Comparison of ENCODE assay signal across 28 mouse cellular contexts in the genomic region with DNA sequence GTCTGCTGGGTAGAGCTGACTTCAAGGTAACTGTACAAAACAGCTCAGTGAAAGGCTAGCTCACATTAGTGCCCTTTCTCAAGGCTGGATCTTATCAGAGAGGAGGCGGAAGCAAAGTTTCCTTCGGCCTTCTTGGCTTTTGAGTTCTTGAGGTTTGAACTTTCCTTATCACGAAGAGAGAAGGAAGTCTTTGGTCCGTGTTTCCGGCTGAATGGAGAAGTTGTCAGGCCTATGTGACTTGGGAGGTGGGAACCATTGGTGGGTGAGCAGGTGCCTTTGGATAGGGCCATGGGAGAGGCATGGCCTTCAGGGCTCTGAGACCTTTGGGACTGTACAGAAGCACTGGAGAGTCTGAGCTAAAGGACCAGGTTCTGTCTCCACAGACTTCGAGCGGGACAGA.
A peak's percentile ranks its signal among the peaks of the same experiment; 100 is the strongest.
DNase-seq lines count a peak whose midpoint lies in the region; ATAC-seq and TF ChIP-seq lines count a peak whose summit lies in the region.
"Had no signal": no experiment of that assay in that cellular context is flagged by ENCODE, and none has a peak within 500 bp of the region (broad histone marks: within the 10 kb centered on the region; RNA-seq: fewer than 3 reads in every experiment).

No protein-coding gene starts in this region.

- no peak for TF ChIP-seq POLR2A in heart, adult 2 months (IDR thresholded peaks at IDR 0.05; ENCODE audit: insufficient read depth, low read depth, low read length)
- no peak for TF ChIP-seq POLR2A in MEL (IDR thresholded peaks at IDR 0.05; ENCODE audit: control insufficient read depth in 1 of 2, insufficient read depth in 1 of 2, low read depth in 1 of 2, low read length in 2 of 2, poor library complexity in 1 of 2)

- intact Hi-C loops in heart, adult 2 months (cut with DNase I), result no loop called here
- intact Hi-C loops in heart, postnatal 10 days (cut with DNase I), result loop anchor here (2.0 kb wide), 1 partner anchor 137 kb away; no protein-coding TSS in a partner anchor

- no peak for TF ChIP-seq EP300 in heart, adult 2 months (IDR thresholded peaks at IDR 0.05; ENCODE audit: insufficient read depth, low read depth, low read length)
- peak; percentile 36 to 66; a peak in 3 of 4 replicates for TF ChIP-seq EP300 in MEL (IDR thresholded peaks at IDR 0.05; ENCODE audit: low read depth in 1 of 2, low read length in 2 of 2)

- no peaks in the 10 kb centered on the region for H3K79me2 ChIP-seq in heart, adult 2 months (replicated peaks; ENCODE audit: control insufficient read depth, insufficient read depth, low read length)
- no peaks in the 10 kb centered on the region for H3K79me2 ChIP-seq in MEL (ENCODE audit: control insufficient read depth, insufficient read depth, low read length, poor library complexity)

- H3K4me3 ChIP-seq in heart, adult 2 months, result no peak overlapping the region
- H3K4me3 ChIP-seq in MEL (ENCODE audit: control insufficient read depth in 1 of 2, insufficient read depth in 1 of 2, low read depth in 2 of 2, low read length in 2 of 2), result no peak overlapping the region
- H3K4me3 ChIP-seq in embryonic facial prominence, embryonic 10.5 days, result no peak overlapping the region
- H3K4me3 ChIP-seq: forebrain, embryonic 13.5 days; heart, embryonic 15.5 days; hindbrain, embryonic 13.5 days; liver, embryonic 15.5 days; lung, embryonic 15.5 days; midbrain, embryonic 13.5 days had no signal

- H3K9ac ChIP-seq in heart, adult 2 months (ENCODE audit: low read depth, low read length), result no peak overlapping the region
- no peak overlapping the region for H3K9ac ChIP-seq in MEL (ENCODE audit: control insufficient read depth, low read depth, low read length, poor library complexity, severe bottlenecking)
- H3K9ac ChIP-seq: forebrain, embryonic 13.5 days; heart, embryonic 15.5 days; hindbrain, embryonic 13.5 days; liver, embryonic 15.5 days; lung, embryonic 15.5 days; midbrain, embryonic 13.5 days had no signal

- peak overlapping the region; percentile 51 for H3K27ac ChIP-seq in heart, adult 2 months
- H3K27ac ChIP-seq in MEL (ENCODE audit: control insufficient read depth, low read depth, low read length), result peak overlapping the region; percentile 5; the same call in 1 of the 2 replicates
- H3K27ac ChIP-seq in embryonic facial prominence, embryonic 10.5 days (replicated peaks), result 0 out of 2 replicates have a peak overlapping the region, but pooled peaks have one; percentile 57
- H3K27ac ChIP-seq: forebrain, embryonic 13.5 days; heart, embryonic 15.5 days; hindbrain, embryonic 13.5 days; liver, embryonic 15.5 days; lung, embryonic 15.5 days; midbrain, embryonic 13.5 days had no signal

- peak; percentile 53 for ATAC-seq in megakaryocyte progenitor cell, adult 5-6 weeks (replicated peaks; ENCODE audit: poor library complexity)
- ATAC-seq: forebrain, embryonic 13.5 days; intestine, embryonic 16.5 days; midbrain, embryonic 13.5 days; Patski had no signal

- no peak for DNase-seq in heart, adult 2 months
- no peak for DNase-seq in heart, postnatal 10 days
- peak; percentile 70 for DNase-seq in MEL (ENCODE audit: low read depth, low spot score)
- no peak for DNase-seq in embryonic facial prominence, embryonic 10.5 days (ENCODE audit: low spot score)
- no peak for DNase-seq in retina, embryonic 14.5 days (ENCODE audit: low spot score)
- no peak for DNase-seq in adrenal gland, postnatal 4 days (ENCODE audit: low spot score in 2 of 2)
- DNase-seq in layer of hippocampus, postnatal 10 days (ENCODE audit: low spot score in 2 of 2), result no peak
- DNase-seq: adrenal gland, postnatal 14 days; cerebellum, adult 2 months; cerebellum, postnatal 14 days; gastrocnemius, postnatal 36 days; heart, postnatal 36 days; kidney, adult 9 months; kidney, postnatal 14 days; layer of hippocampus, adult 9-11 months; lung, postnatal 36 days; retina, postnatal 1 day; right cerebral cortex, postnatal 25 days; thymus, postnatal 14 days had no signal

- no peaks in the 10 kb centered on the region for H3K36me3 ChIP-seq in heart, adult 2 months (ENCODE audit: control insufficient read depth, insufficient read depth, low read length)
- peaks cover 0 to 14% of the 10 kb centered on the region in 2 experiments; a peak in 2 of 4 replicates for H3K36me3 ChIP-seq in MEL (ENCODE audit: control insufficient read depth in 1 of 2, insufficient read depth in 2 of 2, low read length in 2 of 2)
- no peaks in the 10 kb centered on the region for H3K36me3 ChIP-seq in embryonic facial prominence, embryonic 10.5 days (replicated peaks)
- H3K36me3 ChIP-seq: heart, embryonic 15.5 days; hindbrain, embryonic 13.5 days; liver, embryonic 15.5 days; lung, embryonic 15.5 days; midbrain, embryonic 13.5 days had no signal

- H3K4me1 ChIP-seq in heart, adult 2 months (ENCODE audit: control insufficient read depth, insufficient read depth, low read length), result peaks cover 44% of the 10 kb centered on the region
- H3K4me1 ChIP-seq in MEL (ENCODE audit: control insufficient read depth in 1 of 2, insufficient read depth in 2 of 2, low read length in 2 of 2), result peaks cover 2 to 21% of the 10 kb centered on the region in 2 experiments; a peak in 3 of 4 replicates
- peaks cover 51% of the 10 kb centered on the region for H3K4me1 ChIP-seq in embryonic facial prominence, embryonic 10.5 days

- TF ChIP-seq CTCF in heart, adult 2 months (IDR thresholded peaks at IDR 0.05), result no peak
- TF ChIP-seq CTCF in MEL (IDR thresholded peaks at IDR 0.05 in 2 of 3, conservative IDR thresholded peaks at IDR 0.05 in 1 of 3; ENCODE audit: control insufficient read depth in 1 of 3, insufficient read depth in 1 of 3, low read depth in 2 of 3, low read length in 3 of 3, poor library complexity in 1 of 3, severe bottlenecking in 1 of 3), result no peak

- no peaks in the 10 kb centered on the region for H3K9me3 ChIP-seq in MEL (replicated peaks; ENCODE audit: insufficient read depth, low read length)
- H3K9me3 ChIP-seq in embryonic facial prominence, embryonic 10.5 days, result no peaks in the 10 kb centered on the region
- H3K9me3 ChIP-seq: forebrain, embryonic 13.5 days; hindbrain, embryonic 13.5 days; liver, embryonic 15.5 days; lung, embryonic 15.5 days; midbrain, embryonic 13.5 days had no signal

- WGBS in heart, adult 2 months, result 66% methylated on average over 7 of the region's 7 CpGs
- 94% methylated on average over 7 of the region's 7 CpGs for WGBS in embryonic facial prominence, embryonic 10.5 days

- no peak for TF ChIP-seq RAD21 in MEL (IDR thresholded peaks at IDR 0.05; ENCODE audit: low read depth, low read length)

- H3K27me3 ChIP-seq in heart, adult 2 months (ENCODE audit: control insufficient read depth, insufficient read depth, low read length), result no peaks in the 10 kb centered on the region
- H3K27me3 ChIP-seq in MEL (ENCODE audit: control insufficient read depth in 1 of 2, insufficient read depth in 2 of 2, low read length in 2 of 2), result no peaks in the 10 kb centered on the region
- no peaks in the 10 kb centered on the region for H3K27me3 ChIP-seq in embryonic facial prominence, embryonic 10.5 days (replicated peaks; ENCODE audit: low read depth, poor library complexity, severe bottlenecking)
- H3K27me3 ChIP-seq: forebrain, embryonic 13.5 days; heart, embryonic 15.5 days; hindbrain, embryonic 13.5 days; liver, embryonic 15.5 days; lung, embryonic 15.5 days; midbrain, embryonic 13.5 days; Patski had no signal

TF ChIP-seq in MEL, 35 proteins besides CTCF, POLR2A, EP300 and RAD21:
- TF ChIP-seq KAT2A (conservative IDR thresholded peaks at IDR 0.05; ENCODE audit: low read depth, low read length) (no peak), MAZ (IDR thresholded peaks at IDR 0.05; ENCODE audit: low read depth, low read length) (no peak), RCOR1 (IDR thresholded peaks at IDR 0.05; ENCODE audit: low read depth, low read length) (peak; percentile 90), POLR2AphosphoS2 (IDR thresholded peaks at IDR 0.05; ENCODE audit: low read length) (no peak), ELF1 (IDR thresholded peaks at IDR 0.05; ENCODE audit: low read depth, low read length) (no peak), TCF12 (IDR thresholded peaks at IDR 0.05; ENCODE audit: low read depth, low read length) (peak; percentile 46; the same call in 1 of the 2 replicates), E2F4 (IDR thresholded peaks at IDR 0.05; ENCODE audit: borderline replicate concordance, low read depth, low read length) (no peak), MEF2A (IDR thresholded peaks at IDR 0.05; ENCODE audit: extremely low read depth, insufficient replicate concordance, low read depth, low read length, poor library complexity, severe bottlenecking) (no peak), GATA1 (IDR thresholded peaks at IDR 0.05; ENCODE audit: low read depth, low read length) (peak; percentile 76), MAX (IDR thresholded peaks at IDR 0.05; ENCODE audit: low read length) (no peak; the same call in 1 of the 2 replicates), ZNF384 (IDR thresholded peaks at IDR 0.05; ENCODE audit: low read depth, low read length) (no peak), NELFE (IDR thresholded peaks at IDR 0.05; ENCODE audit: low read depth, low read length) (no peak), TBP (IDR thresholded peaks at IDR 0.05; ENCODE audit: low read depth, low read length) (no peak), TAL1 (IDR thresholded peaks at IDR 0.05; ENCODE audit: low read length) (no peak), MYC (IDR thresholded peaks at IDR 0.05; ENCODE audit: low read depth, low read length) (0 out of 2 replicates have a peak, but pooled peaks have one; percentile 27), POLR2AphosphoS5 (IDR thresholded peaks at IDR 0.05; ENCODE audit: borderline replicate concordance, low read depth, low read length) (no peak), CHD1 (IDR thresholded peaks at IDR 0.05; ENCODE audit: low read depth, low read length) (no peak), HCFC1 (IDR thresholded peaks at IDR 0.05; ENCODE audit: low read depth, low read length) (no peak), SIN3A (IDR thresholded peaks at IDR 0.05; ENCODE audit: low read length) (0 out of 2 replicates have a peak, but pooled peaks have one; percentile 20), ETS1 (IDR thresholded peaks at IDR 0.05; ENCODE audit: low read depth, low read length) (no peak; the same call in 1 of the 2 replicates)

Comparison
In these comparisons a context has a peak if more than half of its experiments do, and no peak if none do; other contexts are left out.
1. H3K27ac ChIP-seq: peak in every context shown above with its lines; median percentile 57 in embryonic facial prominence, embryonic 10.5 days; 51 in heart, adult 2 months; 5 in MEL.